Mouse (Mus musculus) forelimb bud, embryonic 11.5 days (tissue): ENCODE results near the gene Prdm15.

ENCODE experiments used
- DNase-seq: peaks from one replicate; pipeline ENCODE4 v3.0.0-alpha.2; 2012; ENCODE audit warnings: low read depth, low spot score

Prdm15 gene

DNA sequence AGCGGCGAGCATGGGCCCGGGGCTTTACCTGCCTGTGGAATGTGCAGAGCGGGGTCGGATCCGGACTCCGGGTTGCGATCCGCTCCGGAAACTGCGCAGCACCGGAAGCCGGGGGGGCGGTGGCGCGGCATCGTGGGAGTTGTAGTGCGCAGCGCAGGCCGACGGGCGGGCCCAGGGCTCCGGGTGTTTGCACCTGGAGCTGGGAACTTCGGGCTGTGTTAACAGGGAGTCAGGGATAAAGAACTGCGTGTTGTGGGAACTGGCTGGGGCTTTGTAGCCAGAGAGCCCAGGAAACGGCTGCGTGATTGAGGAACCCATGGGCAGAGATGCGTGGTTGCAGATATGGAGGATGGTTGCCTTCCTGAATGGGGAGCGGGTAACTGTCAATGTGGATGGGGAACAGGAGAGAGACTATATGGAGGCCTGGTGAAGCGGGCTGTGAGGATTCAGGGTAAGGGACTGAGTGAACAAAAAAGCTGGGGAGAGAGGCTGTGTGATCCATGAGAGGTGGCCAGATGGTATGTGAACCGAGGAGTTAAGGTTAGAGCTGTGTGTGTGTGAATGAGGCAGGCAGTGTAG lies at the start of gene Prdm15:
Gene Prdm15, minus strand, starts transcription at position 110 of the 579 bp plus-strand sequence.
- DNase-seq, result peak; percentile 81

GRCm38 (mm10) chr16:97897346-97898024 lies 45.8 kb upstream of the Prdm15 start:
- DNase-seq, result no peak

GRCm38 (mm10) chr16:97887762-97888161 lies 36.1 kb upstream of the Prdm15 start:
- DNase-seq, result no peak

GRCm38 (mm10) chr16:97883696-97884095 lies 32.0 kb upstream of the Prdm15 start:
- DNase-seq, result no peak

DNA sequence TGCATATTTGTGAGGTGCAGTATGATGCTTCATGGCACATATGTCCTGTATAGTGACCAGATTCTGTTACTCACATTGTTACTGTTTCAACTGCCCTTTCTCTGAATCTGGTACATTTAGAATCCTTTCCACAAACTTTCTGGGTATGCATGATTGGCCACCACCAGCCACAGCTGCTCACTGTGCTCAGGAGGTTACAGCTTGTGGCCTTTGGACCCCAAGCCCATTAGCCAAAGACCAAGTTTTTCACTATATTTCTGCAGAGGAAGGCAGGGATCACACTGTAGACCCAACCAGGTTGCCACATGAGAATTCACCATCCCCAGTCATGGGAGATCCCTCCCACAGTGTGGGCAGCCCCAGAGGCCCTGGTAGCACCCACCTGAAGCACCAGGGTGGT lies 31.2 kb upstream of the Prdm15 start:
- DNase-seq, result no peak

DNA sequence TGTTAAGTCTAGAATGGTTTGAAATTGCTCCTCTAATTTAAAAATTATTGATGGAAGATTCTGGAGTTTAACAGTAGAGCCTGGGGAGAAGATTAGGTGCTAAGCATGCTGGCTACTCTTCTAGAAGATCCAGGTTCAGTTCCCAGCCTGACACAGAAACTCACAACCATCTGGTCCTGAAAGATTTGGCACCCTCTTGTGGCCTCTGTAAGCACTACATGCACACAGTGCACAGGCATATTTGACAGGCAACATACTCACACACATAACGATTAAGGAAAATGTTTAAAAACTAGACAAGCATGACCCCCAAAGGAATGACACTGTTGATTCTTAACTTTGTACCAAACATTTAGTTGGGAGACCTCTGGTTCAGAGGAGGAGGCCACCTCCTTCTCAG lies 27.5 kb upstream of the Prdm15 start:
- peak; percentile 31 for DNase-seq

DNA sequence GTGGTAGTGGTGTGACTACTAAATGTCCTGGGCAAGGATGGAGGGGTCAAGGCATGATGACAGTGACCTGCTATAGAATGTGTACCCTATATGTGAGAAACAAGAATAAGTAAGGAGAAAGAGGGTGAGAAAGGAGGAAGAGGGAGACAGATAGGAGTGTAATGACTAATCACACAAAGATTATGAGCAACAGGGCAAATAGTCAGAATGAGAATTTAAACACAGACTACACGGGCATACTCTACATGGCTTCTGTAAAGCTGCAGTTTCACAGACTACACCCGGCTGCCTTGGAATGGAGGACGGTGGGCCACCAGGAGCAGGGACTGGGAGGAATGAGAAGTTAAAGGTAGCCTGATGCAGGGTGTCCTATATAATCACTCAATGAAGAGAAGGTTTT lies 25.9 kb upstream of the Prdm15 start:
- DNase-seq, result no peak

- DNase-seq, result no peak
These were observed 23.5 kb upstream of the Prdm15 start for GRCm38 (mm10) chr16:97875101-97875500.

- no peak for DNase-seq
These were observed 22.7 kb upstream of the Prdm15 start for GRCm38 (mm10) chr16:97874376-97874775.

DNA sequence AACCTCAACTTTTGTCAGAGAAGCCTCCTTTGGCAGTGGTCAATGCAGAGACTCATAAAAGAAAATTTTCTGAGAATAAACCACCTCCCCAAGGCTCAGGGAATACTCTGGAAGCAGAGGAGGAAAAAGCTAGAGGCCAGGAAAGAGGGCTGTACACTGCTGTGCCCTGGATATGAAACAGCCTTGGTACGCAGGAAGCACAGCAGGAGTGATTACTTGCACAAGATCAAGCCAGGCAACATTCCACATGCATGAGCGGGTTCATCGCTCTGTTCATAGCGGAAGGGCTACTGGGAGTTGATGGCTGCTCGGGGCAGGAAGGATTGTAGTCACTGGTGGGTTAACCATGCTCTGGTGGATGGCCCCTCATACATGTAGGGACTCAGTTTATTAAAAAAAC lies 21.0 kb upstream of the Prdm15 start:
- DNase-seq, result no peak

GRCm38 (mm10) chr16:97869193-97870102 lies 17.8 kb upstream of the Prdm15 start:
- no peak for DNase-seq

DNA sequence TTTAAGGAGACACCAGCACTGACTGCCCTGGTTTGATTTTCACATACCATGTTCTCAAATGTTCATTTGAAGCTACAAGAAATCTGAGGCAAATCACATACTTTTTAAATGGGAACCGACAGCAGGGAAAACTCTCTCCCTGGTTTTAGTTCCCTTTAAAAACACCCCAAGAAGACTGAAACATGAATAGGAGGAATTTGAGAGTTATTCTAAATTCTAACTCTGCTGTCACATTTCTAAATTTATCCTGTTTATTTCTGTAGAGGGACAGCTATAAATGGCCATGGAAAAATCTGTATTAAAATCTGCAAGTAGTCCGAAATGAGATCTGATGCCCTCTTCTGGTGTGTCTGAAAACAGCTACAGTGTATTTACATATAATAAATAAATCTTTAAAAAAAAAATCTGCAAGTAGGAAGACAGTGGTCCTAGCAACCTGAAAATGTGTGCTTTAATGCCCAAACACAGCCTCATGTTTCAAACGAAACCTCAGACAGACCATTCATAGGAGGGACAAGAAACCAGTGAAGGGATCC lies 12.3 kb upstream of the Prdm15 start:
- no peak for DNase-seq

GRCm38 (mm10) chr16:97856050-97856449 lies 4.4 kb upstream of the Prdm15 start:
- DNase-seq, result no peak

DNA sequence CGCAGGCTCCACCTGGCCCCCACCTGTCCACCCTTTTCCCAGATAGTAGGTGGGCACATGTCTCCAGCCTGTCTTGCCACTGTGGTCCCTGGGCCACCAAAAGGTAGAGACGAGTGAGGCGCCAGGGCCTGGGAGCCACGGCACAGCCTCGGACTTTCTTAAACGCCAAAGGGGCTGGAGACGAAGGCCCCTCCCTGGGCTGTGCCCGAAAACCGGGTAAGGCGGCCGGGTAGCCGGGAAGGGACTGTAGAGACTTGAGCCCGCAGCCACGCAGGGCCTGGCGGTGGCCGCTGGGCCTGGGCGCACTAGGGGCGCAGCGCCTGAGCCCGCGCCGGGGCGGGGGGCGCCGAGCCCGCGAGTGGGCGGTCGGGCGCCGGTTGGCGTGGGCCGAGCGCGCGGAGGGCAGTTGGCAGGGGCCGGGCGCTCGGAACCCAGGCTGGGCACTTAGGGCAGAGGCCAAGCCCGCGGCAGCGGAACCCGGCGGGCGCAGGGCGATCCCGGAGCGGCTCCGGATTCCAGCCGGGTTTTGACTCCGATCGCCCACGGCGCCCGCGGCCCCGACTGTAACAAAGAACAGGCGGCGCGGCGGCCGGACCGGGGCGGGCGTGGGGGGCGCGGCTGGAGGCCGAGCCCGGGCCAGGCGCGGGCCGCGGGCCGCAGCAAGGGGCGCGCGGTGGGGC lies 449 bp downstream of the Prdm15 start:
- DNase-seq, result peak; percentile 75

- DNase-seq, result peak; percentile 33
These were observed 986 bp downstream of the Prdm15 start for GRCm38 (mm10) chr16:97850667-97851060.

DNA sequence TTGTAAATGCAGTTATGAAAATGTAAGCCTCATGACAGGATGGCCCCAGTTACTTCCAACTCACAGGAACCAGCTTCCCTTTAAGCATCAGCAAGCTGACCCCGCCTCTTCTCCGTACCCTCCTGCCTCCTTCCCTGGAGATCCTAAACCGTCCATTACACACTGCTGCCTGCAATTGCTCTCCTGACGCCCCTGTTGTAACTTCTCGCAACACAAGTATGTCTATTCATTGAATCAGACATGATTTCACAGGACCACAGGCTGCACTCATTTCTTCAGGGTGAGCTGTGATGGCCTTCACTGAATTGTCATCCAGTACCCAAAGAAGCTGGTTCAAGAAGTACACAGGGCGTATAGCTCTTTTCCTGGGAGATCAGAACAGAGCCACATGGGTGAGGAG lies 2.8 kb downstream of the Prdm15 start:
- DNase-seq, result no peak

DNA sequence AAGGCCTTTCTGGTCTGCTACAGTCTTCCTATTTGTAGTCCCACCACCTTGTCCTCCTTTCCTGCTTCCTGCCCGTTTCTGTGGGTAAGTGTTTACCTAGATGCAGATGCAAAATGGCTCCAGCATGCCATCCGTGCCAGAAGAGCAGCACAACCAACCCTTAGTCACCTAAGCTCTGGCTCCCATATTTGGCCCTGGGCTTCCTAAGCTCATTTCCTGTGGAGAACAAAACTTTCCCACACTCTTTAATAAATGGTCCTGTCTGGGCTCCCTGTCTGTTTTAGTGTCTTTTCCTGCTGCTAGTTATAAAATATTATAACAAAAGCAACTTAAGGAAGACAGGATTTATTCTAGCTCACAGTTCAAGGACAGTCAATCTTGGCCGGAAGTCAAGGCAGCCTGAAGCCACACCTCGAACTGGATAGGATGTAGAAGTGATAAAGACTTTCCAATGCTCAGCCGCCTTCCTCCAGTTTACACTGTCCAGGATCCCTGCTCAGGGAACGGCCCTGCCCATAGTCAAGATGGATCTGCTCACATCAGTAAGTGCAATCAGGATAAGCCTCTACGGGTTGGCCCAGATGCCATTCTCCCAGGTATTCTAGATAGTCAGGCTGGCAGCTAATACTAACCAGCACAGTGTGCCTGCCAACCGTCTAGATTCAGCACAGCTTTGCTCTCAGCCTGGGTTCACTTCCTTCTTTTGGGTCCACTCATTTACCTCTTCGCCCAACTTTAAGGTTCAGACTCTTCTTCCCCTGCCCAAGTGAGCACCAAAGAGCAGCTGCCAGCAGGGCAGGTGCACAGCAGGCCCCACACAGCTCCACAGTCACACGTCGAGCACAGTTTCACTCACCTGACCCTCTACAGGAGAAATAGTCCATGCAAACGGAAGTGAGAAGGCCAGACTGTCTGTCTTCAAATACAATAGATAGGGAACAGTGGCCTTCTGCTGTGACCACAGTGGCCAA lies 6.4 kb downstream of the Prdm15 start:
- no peak for DNase-seq

- DNase-seq, result no peak
These were observed 19.5 kb downstream of the Prdm15 start for GRCm38 (mm10) chr16:97832154-97832553.

GRCm38 (mm10) chr16:97828207-97828606 lies 23.4 kb downstream of the Prdm15 start:
- DNase-seq, result no peak

- no peak for DNase-seq
These were observed 28.2 kb downstream of the Prdm15 start for GRCm38 (mm10) chr16:97823311-97824007.
